Mouse (Mus musculus) left cerebral cortex, adult 8-10 months (tissue): ENCODE data around the gene 6720489N17Rik. TPM values are rescaled to one million over a fixed set of nuclear protein-coding genes. Genes with fewer than 3 reads are reported as not detected.
A peak's percentile ranks its signal among the peaks of the same experiment; 100 is the strongest.
"Not testable (repeated sequence)": the region's sequence is repeated elsewhere in the genome, so short reads cannot be mapped to it uniquely, and the experiment has no call there.

ENCODE experiments used
- DNase-seq, 2 experiments: peaks; one replicate each; pipeline ENCODE4 v3.0.0; 2022; ENCODE audit warnings: low spot score in 2 of 2
- microRNA-seq, 2 experiments: library from miRNA; unstranded; fragments of <30 nt; microRNA quantifications; one replicate each; pipeline ENCODE4 v1.2.0; 2022
- total RNA-seq, 4 experiments: library from RNA; stranded (reverse); gene quantifications; 2 replicates each; pipeline ENCODE4 v1.2.4; 2022

The 6720489N17Rik gene
- 1 to 10 TPM; 2.5 to 5.2 (median 4.2) TPM for total RNA-seq

DNA sequence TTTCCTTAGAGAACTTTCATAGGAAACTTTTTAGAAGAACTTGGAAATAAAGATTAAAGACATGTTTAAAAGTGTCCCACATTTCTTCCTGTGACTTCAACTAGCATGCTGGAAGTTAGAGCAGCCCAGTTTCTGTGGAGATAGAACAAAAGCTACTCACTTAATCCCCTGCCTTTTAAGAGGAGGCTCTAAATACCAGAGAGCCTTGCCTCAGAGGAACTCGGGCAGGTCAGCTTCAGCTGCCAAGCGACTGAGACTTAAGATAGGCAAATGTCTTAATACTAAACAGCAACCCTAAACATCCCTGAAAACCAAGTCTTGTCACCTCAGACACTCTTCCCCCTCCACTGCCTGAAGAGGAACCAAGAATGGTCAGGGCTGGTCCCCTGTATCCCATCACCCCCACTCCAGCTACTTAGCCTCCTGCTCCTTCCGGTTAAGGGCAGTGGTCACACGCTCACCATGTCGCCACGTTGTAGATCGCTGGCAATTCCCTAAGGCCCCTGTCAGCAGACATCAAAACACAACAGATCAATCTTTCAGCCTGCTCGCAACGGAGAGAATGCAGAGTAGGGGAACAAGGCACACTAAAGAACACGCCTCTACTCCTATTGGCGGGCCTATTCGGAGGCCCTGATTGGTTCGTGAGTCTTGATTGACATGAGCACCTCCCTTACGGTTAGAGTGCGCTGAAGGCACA, at the start of gene 6720489N17Rik:
TSS of gene 6720489N17Rik (minus strand) at position 606 of the 700 bp plus-strand sequence.
- DNase-seq: peak; percentile 53 to 61

DNA sequence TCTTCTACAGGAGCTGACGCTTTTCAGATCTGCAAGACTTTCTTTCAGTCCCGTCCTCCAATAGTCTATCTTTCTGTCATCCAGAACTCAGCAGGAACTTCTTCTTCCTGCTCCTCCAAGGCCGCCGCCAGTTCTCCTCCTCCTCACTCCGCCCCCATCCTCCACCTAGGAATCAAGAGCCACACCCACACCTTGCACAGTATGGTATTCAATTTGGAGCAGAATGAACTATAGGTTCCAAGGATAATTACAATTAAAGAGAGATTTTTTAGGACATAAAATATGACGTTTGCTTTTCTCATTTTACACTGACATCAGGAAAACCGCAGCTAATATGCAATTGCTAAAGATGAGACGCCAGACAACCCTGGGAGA, 29.4 kb upstream of the 6720489N17Rik start:
- DNase-seq: no peak

DNA sequence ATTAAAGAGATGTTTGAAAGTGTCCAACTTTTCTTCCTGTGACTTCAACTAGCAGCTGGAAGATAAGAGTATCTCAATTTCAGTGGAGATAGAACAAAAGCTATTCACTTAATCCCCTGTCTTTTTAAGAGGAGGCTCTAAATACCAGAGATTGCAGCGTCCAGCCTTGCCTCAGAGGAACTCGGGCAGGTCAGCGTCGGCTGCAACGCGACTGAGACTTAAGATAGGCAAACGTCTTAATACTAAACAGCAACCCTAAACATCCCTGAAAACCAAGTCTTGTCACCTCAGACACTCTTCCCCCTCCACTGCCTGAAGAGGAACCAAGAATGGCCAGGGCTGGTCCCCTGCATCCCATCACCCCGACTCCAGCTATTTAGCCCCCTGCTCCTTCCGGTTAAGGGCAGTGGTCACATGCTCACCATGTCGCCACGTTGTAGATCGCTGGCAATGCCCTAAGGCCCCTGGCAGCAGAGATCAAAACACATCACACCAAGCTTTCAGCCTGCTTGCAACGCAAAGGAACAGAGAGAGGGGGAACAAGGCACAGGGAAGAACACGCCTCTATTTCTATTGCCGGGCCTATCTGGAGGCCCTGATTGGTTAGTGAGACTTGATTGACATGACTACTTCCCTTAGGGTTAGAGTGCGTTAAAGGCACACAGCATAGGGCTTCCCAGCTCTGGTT, 28.8 kb upstream of the 6720489N17Rik start:
- peak; percentile 28 to 67 for DNase-seq

DNA sequence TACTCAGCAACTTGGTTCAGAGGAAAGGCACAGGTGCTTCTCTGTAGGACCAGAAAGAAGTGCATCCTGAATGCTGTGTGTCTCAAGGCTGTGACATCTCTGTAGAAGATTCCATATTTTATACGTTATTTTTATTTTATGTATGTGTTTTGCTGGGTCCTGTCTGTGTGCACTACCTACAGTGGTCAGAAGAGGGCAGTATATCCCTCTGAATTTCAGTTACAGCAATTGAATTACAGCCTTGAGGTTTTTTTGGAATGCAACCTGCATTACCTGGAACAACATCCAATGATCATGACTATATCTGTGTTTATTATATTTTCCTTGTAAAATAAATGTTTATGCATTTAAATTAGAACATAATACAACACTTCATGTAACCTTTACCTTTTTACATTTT, 3.1 kb upstream of the 6720489N17Rik start:
- DNase-seq: not testable (repeated sequence)

DNA sequence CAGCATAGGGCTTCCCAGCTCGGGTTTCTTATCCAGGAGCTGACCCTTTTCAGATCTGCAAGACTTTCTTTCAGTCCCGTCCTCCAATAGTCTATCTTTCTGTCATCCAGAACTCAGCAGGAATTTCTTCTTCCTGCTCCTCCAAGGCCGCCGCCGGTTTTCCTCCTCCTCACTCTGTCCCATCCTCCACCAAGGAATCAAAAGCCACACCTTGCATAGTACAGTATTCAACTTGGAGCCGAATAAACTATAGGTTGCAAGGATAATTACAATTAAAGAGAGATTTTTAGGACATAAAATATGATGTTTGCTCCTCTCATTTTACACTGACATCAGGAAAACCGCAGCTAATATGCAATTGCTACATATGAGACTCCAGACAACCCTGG, 289 bp upstream of the 6720489N17Rik start:
- DNase-seq: not testable (repeated sequence)

DNA sequence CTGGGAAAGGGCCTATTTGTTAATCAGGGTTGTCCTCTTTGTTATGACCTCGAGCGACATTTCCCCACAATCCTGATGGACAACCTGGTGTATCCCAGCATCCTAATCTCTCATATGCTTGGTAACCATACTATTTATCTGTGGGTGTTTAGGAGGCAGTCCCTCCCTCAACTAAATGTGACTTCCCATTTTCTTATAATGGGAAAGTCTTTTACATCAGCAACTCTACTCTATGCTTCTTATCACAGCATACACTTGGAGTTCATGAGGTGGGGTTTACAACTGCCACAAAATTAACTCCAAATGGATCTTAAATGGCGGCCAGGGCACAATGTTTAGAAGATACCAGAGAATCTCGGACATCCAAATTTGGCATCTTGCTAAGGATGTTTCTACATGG, 6.5 kb downstream of the 6720489N17Rik start:
- not testable (repeated sequence) for DNase-seq

DNA sequence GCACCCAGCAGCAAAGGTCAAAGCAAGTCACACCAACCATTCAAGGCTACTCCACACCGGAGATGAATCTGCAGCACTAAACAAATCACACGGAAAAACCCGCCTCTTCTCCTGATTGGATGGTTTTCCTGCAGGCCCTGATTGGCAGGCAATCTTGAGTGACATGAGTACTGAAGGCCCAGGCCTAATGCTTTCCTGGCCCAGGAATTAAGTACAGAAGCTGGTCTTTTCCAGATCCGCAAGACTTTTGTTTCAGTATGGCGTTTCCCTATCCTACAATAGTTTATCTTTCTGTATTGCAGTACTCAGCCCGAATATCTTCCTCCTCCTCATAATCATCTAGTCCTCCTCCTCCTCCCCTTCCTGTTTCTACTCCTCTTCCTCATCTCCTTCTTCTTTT, 52.9 kb downstream of the 6720489N17Rik start, which contains the start of gene Zfp934:
TSS of gene Zfp934 (minus strand) at position 101 of the 400 bp plus-strand sequence.
- not testable (repeated sequence) for DNase-seq

- not testable (repeated sequence) for DNase-seq
Observed at GRCm38 (mm10) chr13:62561696-62562095, 62.3 kb downstream of the 6720489N17Rik start.

GRCm38 (mm10) chr13:62558189-62559110, 65.5 kb downstream of the 6720489N17Rik start, which contains the start of gene Zfp935:
Gene Zfp935, minus strand, starts transcription at chr13:62558511.
- peak; percentile 63 to 64 for DNase-seq

Small RNAs within 50 kb of the gene (microRNA-seq; reads per million reads assigned to microRNA genes)
- 0 reads per million in 2 experiments for gene Gm24020

Other genes starting within 250 kb of the 6720489N17Rik start
- 1 to 10 TPM; 1.2 to 1.9 (median 1.5) TPM for gene Gm3604, start 241.0 kb downstream of the 6720489N17Rik start, total RNA-seq
- 10 to 100 TPM; 10.2 to 17.1 (median 14.6) TPM for gene Gm49359, start 157.3 kb downstream of the 6720489N17Rik start, total RNA-seq
- not detected for gene Zfp935, start 65.7 kb downstream of the 6720489N17Rik start, total RNA-seq
- gene Zfp934, start 53.0 kb downstream of the 6720489N17Rik start, total RNA-seq: 10 to 100 TPM in 1 of 4 experiments, 1 to 10 TPM in 3; 7.1 to 10.5 (median 8.9) TPM
- 10 to 100 TPM; 13.5 to 14.9 (median 14.1) TPM for gene Platr25, start 136.5 kb upstream of the 6720489N17Rik start, total RNA-seq
- 10 to 100 TPM in 1 of 4 experiments, 1 to 10 TPM in 3; 3.8 to 11.9 (median 6.3) TPM for gene Gm5141, start 161.6 kb upstream of the 6720489N17Rik start, total RNA-seq
- gene Fbp2, start 234.2 kb upstream of the 6720489N17Rik start, total RNA-seq: not detected